Mouse (Mus musculus): Measurements from ENCODE around the gene Dnajc16.

- TF ChIP-seq CTCF (IDR thresholded peaks at IDR 0.05) (no peak), POLR2A (IDR thresholded peaks at IDR 0.05; ENCODE audit: insufficient read depth, low read depth, low read length) (no peak), EP300 (IDR thresholded peaks at IDR 0.05; ENCODE audit: insufficient read depth, low read depth, low read length) (no peak)
Observed at GRCm38 (mm10) chr4:141720761-141721523, 69.8 kb downstream of the Dnajc16 start.

All from heart, adult 2 months (tissue).